Mouse (Mus musculus) cerebellum, postnatal 36 days (tissue): ENCODE results near the gene Idh1.
A peak's percentile ranks its signal among the peaks of the same experiment; 100 is the strongest.
"Not testable (repeated sequence)": the region's sequence is repeated elsewhere in the genome, so short reads cannot be mapped to it uniquely, and the experiment has no call there.

Experiments
- DNase-seq, 2 experiments: peaks; one replicate each; pipeline ENCODE4 v3.0.0; 2021 to 2022; ENCODE audit warnings: mixed read lengths in 2 of 2

The Idh1 gene

GRCm38 (mm10) chr1:65186287-65187073, at the start of gene Idh1, which contains the start of gene Pikfyve:
TSS of gene Idh1 (minus strand) at chr1:65186500.
TSS of gene Pikfyve (plus strand) at chr1:65186683.
- peak; percentile 96 to 98 for DNase-seq

- no peak for DNase-seq
These were observed 44.3 kb upstream of the Idh1 start for GRCm38 (mm10) chr1:65230566-65230965.

GRCm38 (mm10) chr1:65229768-65230167, 43.5 kb upstream of the Idh1 start:
- not testable (repeated sequence) for DNase-seq

GRCm38 (mm10) chr1:65227681-65228080, 41.4 kb upstream of the Idh1 start:
- DNase-seq: no peak

- DNase-seq: no peak
These were observed 37.4 kb upstream of the Idh1 start for GRCm38 (mm10) chr1:65223654-65224053.

- DNase-seq: no peak
These were observed 31.7 kb upstream of the Idh1 start for GRCm38 (mm10) chr1:65217972-65218371.

- DNase-seq: no peak
These were observed 31.3 kb upstream of the Idh1 start for GRCm38 (mm10) chr1:65217567-65217966.

GRCm38 (mm10) chr1:65213214-65213613, 26.9 kb upstream of the Idh1 start:
- no peak for DNase-seq

- DNase-seq: no peak
These were observed 18.0 kb upstream of the Idh1 start for GRCm38 (mm10) chr1:65204299-65204698.

- DNase-seq: no peak
These were observed 12.6 kb upstream of the Idh1 start for GRCm38 (mm10) chr1:65198861-65199260.

- DNase-seq: no peak
These were observed 12.1 kb upstream of the Idh1 start for GRCm38 (mm10) chr1:65198425-65198824.

- DNase-seq: no peak
These were observed 6.9 kb upstream of the Idh1 start for GRCm38 (mm10) chr1:65193226-65193625.

- DNase-seq: no peak
These were observed 3.9 kb upstream of the Idh1 start for GRCm38 (mm10) chr1:65190172-65190571.

- DNase-seq: no peak
These were observed 752 bp upstream of the Idh1 start for GRCm38 (mm10) chr1:65187074-65187430.

- DNase-seq: peak in 1 of 2 experiments; percentile 23
These were observed 635 bp downstream of the Idh1 start for GRCm38 (mm10) chr1:65185524-65186205.

- no peak for DNase-seq
These were observed 1.3 kb downstream of the Idh1 start for GRCm38 (mm10) chr1:65185011-65185410.

- no peak for DNase-seq
These were observed 2.3 kb downstream of the Idh1 start for GRCm38 (mm10) chr1:65183994-65184393.

- DNase-seq: no peak
These were observed 4.8 kb downstream of the Idh1 start for GRCm38 (mm10) chr1:65181459-65181858.

GRCm38 (mm10) chr1:65179634-65180249, 6.6 kb downstream of the Idh1 start:
- peak; percentile 37 to 69 for DNase-seq

- DNase-seq: peak; percentile 95 to 96
These were observed 7.3 kb downstream of the Idh1 start for GRCm38 (mm10) chr1:65178902-65179432.

- peak; percentile 89 to 90 for DNase-seq
These were observed 8.0 kb downstream of the Idh1 start for GRCm38 (mm10) chr1:65178126-65178901.

GRCm38 (mm10) chr1:65177452-65177851, 8.8 kb downstream of the Idh1 start:
- DNase-seq: no peak

GRCm38 (mm10) chr1:65176912-65177311, 9.4 kb downstream of the Idh1 start:
- no peak for DNase-seq
